Mouse (Mus musculus) cortical plate, adult 2 months (tissue): Measurements from ENCODE around the gene Ap3b2.

Experiments
- CTCF ChIP-seq: fragments of 200-500 bp; IDR thresholded peaks from 2 replicates; pipeline ENCODE4 v1.5.1; 2011; ENCODE audit warnings: mild to moderate bottlenecking, control low read depth, low read length; ENCODE audit not compliant: insufficient read depth; ENCODE audit errors: extremely low read depth
- POLR2A ChIP-seq: fragments of 200-500 bp; IDR thresholded peaks from 2 replicates; pipeline ENCODE4 v1.6.1; 2011; ENCODE audit warnings: mild to moderate bottlenecking, low read length, control low read depth; ENCODE audit not compliant: insufficient read depth; ENCODE audit errors: extremely low read depth

DNA sequence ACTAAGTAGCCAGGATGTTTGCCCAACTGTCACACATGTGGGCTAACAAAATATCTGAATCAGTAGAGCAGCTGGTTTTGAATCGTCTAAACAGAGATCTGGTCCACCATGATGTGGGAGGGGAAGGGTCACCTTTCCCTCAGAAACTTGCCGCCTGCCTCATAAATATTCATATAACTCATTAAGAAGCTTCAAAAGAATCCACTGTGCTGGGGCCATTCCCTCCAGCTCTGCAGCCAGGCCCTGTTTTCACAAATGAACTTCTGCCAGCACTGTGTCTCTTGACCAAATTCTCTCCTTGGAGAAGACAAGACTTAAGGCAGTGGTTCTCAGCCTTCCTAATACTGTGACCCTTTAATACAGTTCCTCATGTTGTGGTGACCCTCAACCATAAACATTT is 45.8 kb upstream of the Ap3b2 start:
- TF ChIP-seq POLR2A (no peak), CTCF (no peak)
